Mouse (Mus musculus) midbrain, embryonic 10.5 days (tissue): Measurements from ENCODE around the gene Igsf10. TPM values are rescaled to one million over a fixed set of nuclear protein-coding genes. Genes with fewer than 3 reads are reported as not detected.

ENCODE experiments used
- DNase-seq: peaks from one replicate; pipeline ENCODE4 v3.0.0-alpha.2; 2017; ENCODE audit warnings: low spot score
- H3K27ac ChIP-seq: fragments of 300-500 bp; sonication (generic); replicated peaks from 2 replicates; pipeline ENCODE4 v1.5.1; 2016; ENCODE audit warnings: mild to moderate bottlenecking
- H3K27me3 ChIP-seq: fragments of 300-500 bp; sonication (generic); 2 replicates; pipeline ENCODE4 v1.6.1; 2016; ENCODE audit warnings: low read depth, mild to moderate bottlenecking; ENCODE audit not compliant: poor library complexity, severe bottlenecking
- H3K36me3 ChIP-seq: fragments of 300-500 bp; sonication (generic); 2 replicates; pipeline ENCODE4 v1.6.1; 2016; ENCODE audit warnings: mild to moderate bottlenecking, moderate library complexity
- H3K4me1 ChIP-seq: fragments of 300-500 bp; sonication (generic); 2 replicates; pipeline ENCODE4 v1.6.1; 2016
- H3K4me3 ChIP-seq: fragments of 300-500 bp; sonication (generic); 2 replicates; pipeline ENCODE4 v1.5.1; 2016; ENCODE audit warnings: mild to moderate bottlenecking, moderate library complexity
- H3K9me3 ChIP-seq: fragments of 300-500 bp; sonication (generic); replicated peaks from 2 replicates; pipeline ENCODE4 v1.6.1; 2016; ENCODE audit warnings: mild to moderate bottlenecking
- WGBS: fragments of 180-500 bp; shearing (Covaris S2); methylation state at CpG from one replicate; pipeline ENCODE4 v1.1.7; 2016; 5-methylcytosine and 5-hydroxymethylcytosine counted together
- polyA plus RNA-seq: library from polyadenylated mRNA; unstranded; fragments of >200 nt; fragmentation: Nextera tagmentation; extraction: Ambion mirVana; gene quantifications from 2 replicates; pipeline ENCODE4 v1.2.1, GENCODE M21; 2016

The Igsf10 gene
- polyA plus RNA-seq, 1 experiment from 2014 or later, result 2.8 TPM

GRCm38 (mm10) chr3:59321278-59321876, 22.8 kb downstream of the Igsf10 start:
- H3K36me3 ChIP-seq, result peaks cover 30% of the 10 kb centered on the region
- no peaks in the 10 kb centered on the region for H3K27me3 ChIP-seq

GRCm38 (mm10) chr3:59316077-59316476, 28.1 kb downstream of the Igsf10 start:
- no peak overlapping the region for H3K4me3 ChIP-seq
- 83% methylated on average over 7 of the region's 7 CpGs for WGBS
- DNase-seq, result no peak

More at GRCm38 (mm10) chr3:59321278-59321876, 22.8 kb downstream of the Igsf10 start:
- no peak overlapping the region for H3K4me3 ChIP-seq
- no peaks in the 10 kb centered on the region for H3K4me1 ChIP-seq
- H3K27ac ChIP-seq, result no peak overlapping the region
- no peaks in the 10 kb centered on the region for H3K9me3 ChIP-seq
- WGBS, result 47% methylated on average over 7 of the region's 7 CpGs
- DNase-seq, result peak; percentile 30

GRCm38 (mm10) chr3:59312610-59313009, 31.6 kb downstream of the Igsf10 start:
- H3K36me3 ChIP-seq, result peaks cover 2% of the 10 kb centered on the region; the same call in 1 of the 2 replicates
- no peak for DNase-seq
- H3K27me3 ChIP-seq, result no peaks in the 10 kb centered on the region
- no peak overlapping the region for H3K27ac ChIP-seq
- H3K9me3 ChIP-seq, result no peaks in the 10 kb centered on the region
- no peaks in the 10 kb centered on the region for H3K4me1 ChIP-seq
- no peak overlapping the region for H3K4me3 ChIP-seq
- 93% methylated on average over 10 of the region's 10 CpGs for WGBS

More at GRCm38 (mm10) chr3:59316077-59316476, 28.1 kb downstream of the Igsf10 start:
- no peaks in the 10 kb centered on the region for H3K9me3 ChIP-seq
- H3K27ac ChIP-seq, result no peak overlapping the region
- H3K36me3 ChIP-seq, result peaks cover 23% of the 10 kb centered on the region
- H3K27me3 ChIP-seq, result no peaks in the 10 kb centered on the region
- no peaks in the 10 kb centered on the region for H3K4me1 ChIP-seq

GRCm38 (mm10) chr3:59305518-59305917, 38.7 kb downstream of the Igsf10 start:
- Histone ChIP-seq H3K27me3 (no peaks in the 10 kb centered on the region), H3K4me3 (no peak overlapping the region), H3K27ac (no peak overlapping the region), H3K36me3 (no peaks in the 10 kb centered on the region), H3K4me1 (no peaks in the 10 kb centered on the region), H3K9me3 (no peaks in the 10 kb centered on the region)
- WGBS, result 90% methylated on average over 2 of the region's 2 CpGs
- DNase-seq, result no peak

DNA sequence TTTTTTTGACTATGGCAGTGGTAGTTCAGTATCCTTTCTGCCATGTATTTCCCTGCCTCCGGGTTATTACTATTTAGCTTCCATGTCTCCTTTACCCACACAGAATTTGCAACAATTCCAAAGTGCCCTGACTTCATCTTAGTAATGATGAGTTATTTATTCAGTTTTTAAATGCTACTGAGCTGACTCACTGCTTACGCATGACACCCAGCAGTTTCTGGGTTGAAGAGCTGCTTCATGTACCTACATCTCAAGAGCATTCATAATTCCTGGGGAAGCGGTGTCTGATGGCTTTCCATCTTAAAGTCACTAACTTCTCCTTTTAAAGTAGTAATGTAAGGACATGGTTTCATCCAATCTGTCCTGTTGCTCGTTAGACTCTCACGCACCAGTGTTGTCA, 39.2 kb downstream of the Igsf10 start:
- 96% methylated on average over 5 of the region's 5 CpGs for WGBS
- H3K4me1 ChIP-seq, result no peaks in the 10 kb centered on the region

DNA sequence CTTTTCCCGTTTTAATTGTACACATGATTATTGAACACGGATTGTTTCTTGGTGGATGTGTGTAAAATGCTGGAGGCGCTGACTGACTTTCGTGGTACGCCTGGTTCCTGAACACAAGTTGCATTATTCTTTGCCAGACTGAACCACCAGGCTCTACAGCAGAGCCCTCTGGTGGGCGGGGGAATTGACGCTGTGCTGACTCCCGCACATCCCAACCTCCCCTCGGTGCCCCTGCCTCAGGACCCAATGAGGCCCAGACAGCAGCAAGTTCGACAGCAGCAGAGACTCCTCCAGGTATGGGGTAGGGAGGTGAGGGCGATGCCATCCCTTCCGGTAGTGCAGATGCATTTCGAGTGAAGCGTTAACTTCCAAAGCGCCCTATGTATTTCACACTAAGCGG, 46.5 kb downstream of the Igsf10 start:
- Histone ChIP-seq H3K4me3 (no peak overlapping the region), H3K27ac (no peak overlapping the region), H3K9me3 (no peaks in the 10 kb centered on the region), H3K4me1 (no peaks in the 10 kb centered on the region), H3K36me3 (0 out of 2 replicates have a peak, but pooled peaks cover 3% of the 10 kb centered on the region), H3K27me3 (no peaks in the 10 kb centered on the region)
- no peak for DNase-seq
- 85% methylated on average over 16 of the region's 16 CpGs for WGBS

More for the DNA sequence above, 39.2 kb downstream of the Igsf10 start:
- no peak overlapping the region for H3K4me3 ChIP-seq
- no peaks in the 10 kb centered on the region for H3K27me3 ChIP-seq
- no peaks in the 10 kb centered on the region for H3K9me3 ChIP-seq
- DNase-seq, result no peak
- no peak overlapping the region for H3K27ac ChIP-seq
- no peaks in the 10 kb centered on the region for H3K36me3 ChIP-seq

DNA sequence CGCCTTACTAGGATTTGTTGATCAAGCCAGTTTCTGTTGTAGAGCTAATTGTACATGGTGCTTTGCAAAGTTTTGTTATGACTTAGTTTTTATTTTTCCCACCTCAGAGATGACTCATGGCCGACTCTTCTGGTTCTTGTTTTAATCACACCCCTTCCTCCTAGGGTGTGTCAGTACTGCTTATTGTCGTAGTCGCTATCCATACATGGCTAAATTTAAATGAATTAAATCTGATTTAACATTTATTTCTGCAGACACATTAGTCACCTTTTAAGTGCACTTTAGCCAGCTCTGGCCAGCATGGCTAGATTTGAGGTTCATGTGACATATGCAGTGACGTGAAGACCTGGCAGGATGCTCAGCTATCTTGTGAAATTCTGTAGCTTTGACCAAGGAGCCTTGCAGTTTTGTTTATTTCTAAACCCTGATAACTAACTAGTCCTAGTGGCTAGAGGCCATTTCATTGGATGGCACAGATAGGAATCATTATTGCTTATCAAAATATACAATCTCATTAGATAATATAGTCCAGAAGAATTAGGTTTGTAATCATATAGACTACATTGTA, 47.5 kb downstream of the Igsf10 start:
- H3K4me3 ChIP-seq, result no peak overlapping the region
- 0 out of 2 replicates have a peak, but pooled peaks cover 3% of the 10 kb centered on the region for H3K36me3 ChIP-seq
- no peak for DNase-seq
- H3K27ac ChIP-seq, result no peak overlapping the region
- no peaks in the 10 kb centered on the region for H3K27me3 ChIP-seq
- H3K4me1 ChIP-seq, result no peaks in the 10 kb centered on the region
- H3K9me3 ChIP-seq, result no peaks in the 10 kb centered on the region
- WGBS, result 94% methylated on average over 5 of the region's 5 CpGs

- H3K27me3 ChIP-seq, result no peaks in the 10 kb centered on the region
- H3K27ac ChIP-seq, result no peak overlapping the region
- no peak for DNase-seq
- H3K9me3 ChIP-seq, result no peaks in the 10 kb centered on the region
- H3K4me3 ChIP-seq, result no peak overlapping the region
- H3K36me3 ChIP-seq, result 0 out of 2 replicates have a peak, but pooled peaks cover 3% of the 10 kb centered on the region
- no peaks in the 10 kb centered on the region for H3K4me1 ChIP-seq
- WGBS, result 90% methylated on average over 16 of the region's 16 CpGs
Measured at GRCm38 (mm10) chr3:59295699-59296562, 48.3 kb downstream of the Igsf10 start.

- Histone ChIP-seq H3K36me3 (0 out of 2 replicates have a peak, but pooled peaks cover 3% of the 10 kb centered on the region), H3K27ac (no peak overlapping the region)
- WGBS, result 89% methylated on average over 5 of the region's 5 CpGs
Measured at GRCm38 (mm10) chr3:59293437-59294199, 50.6 kb downstream of the Igsf10 start.

GRCm38 (mm10) chr3:59290551-59290950, 53.6 kb downstream of the Igsf10 start:
- WGBS, result 90% methylated on average over 2 of the region's 2 CpGs
- Histone ChIP-seq H3K9me3 (no peaks in the 10 kb centered on the region), H3K27me3 (no peaks in the 10 kb centered on the region), H3K27ac (no peak overlapping the region), H3K4me3 (no peak overlapping the region), H3K4me1 (no peaks in the 10 kb centered on the region), H3K36me3 (no peaks in the 10 kb centered on the region)
- DNase-seq, result no peak

More at GRCm38 (mm10) chr3:59293437-59294199, 50.6 kb downstream of the Igsf10 start:
- Histone ChIP-seq H3K9me3 (no peaks in the 10 kb centered on the region), H3K4me1 (no peaks in the 10 kb centered on the region), H3K27me3 (no peaks in the 10 kb centered on the region), H3K4me3 (no peak overlapping the region)
- DNase-seq, result no peak

DNA sequence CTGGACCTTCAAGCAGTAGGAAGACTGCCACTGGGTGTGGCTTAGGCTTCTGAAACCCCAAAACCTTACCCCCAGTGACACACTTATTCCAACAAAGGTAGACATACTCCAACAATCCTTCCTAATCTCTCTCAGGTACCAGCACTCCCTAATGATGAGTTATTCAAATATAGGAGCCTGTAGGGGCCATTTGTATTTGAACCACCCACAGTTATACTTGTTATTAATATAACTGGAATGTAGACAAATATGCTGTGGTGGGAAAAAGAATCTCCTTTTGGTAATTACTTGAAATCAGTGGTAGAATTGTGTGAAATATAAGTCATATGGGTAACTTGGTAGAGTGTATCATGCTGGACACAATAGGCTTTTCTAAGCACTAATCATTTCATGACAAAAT, 65.6 kb downstream of the Igsf10 start:
- Histone ChIP-seq H3K36me3 (no peaks in the 10 kb centered on the region), H3K27ac (no peak overlapping the region; the same call in 1 of the 2 replicates), H3K27me3 (no peaks in the 10 kb centered on the region), H3K4me1 (peaks cover 19% of the 10 kb centered on the region), H3K9me3 (no peaks in the 10 kb centered on the region), H3K4me3 (no peak overlapping the region)
- no peak for DNase-seq

GRCm38 (mm10) chr3:59278254-59278533, 66.0 kb downstream of the Igsf10 start:
- H3K27me3 ChIP-seq, result no peaks in the 10 kb centered on the region
- DNase-seq, result no peak
- H3K36me3 ChIP-seq, result no peaks in the 10 kb centered on the region
- H3K27ac ChIP-seq, result peak overlapping the region; percentile 59
- H3K9me3 ChIP-seq, result no peaks in the 10 kb centered on the region
- WGBS, result 71% methylated on average over 3 of the region's 3 CpGs
- H3K4me3 ChIP-seq, result no peak overlapping the region
- peaks cover 19% of the 10 kb centered on the region for H3K4me1 ChIP-seq
